Mouse (Mus musculus) spleen, adult 2 months (tissue): Measurements from ENCODE around the gene Zbtb16.

Source experiments
- CTCF ChIP-seq: fragments of 200-500 bp; IDR thresholded peaks from 2 replicates; pipeline ENCODE4 v1.5.1; 2011; ENCODE audit warnings: mild to moderate bottlenecking, inconsistent platforms; ENCODE audit not compliant: insufficient read depth, insufficient read length, insufficient replicate concordance; ENCODE audit errors: extremely low read depth
- POLR2A ChIP-seq: fragments of 200-500 bp; IDR thresholded peaks from 2 replicates; pipeline ENCODE4 v1.6.1; 2011; ENCODE audit warnings: low read depth, low read length, inconsistent platforms

DNA sequence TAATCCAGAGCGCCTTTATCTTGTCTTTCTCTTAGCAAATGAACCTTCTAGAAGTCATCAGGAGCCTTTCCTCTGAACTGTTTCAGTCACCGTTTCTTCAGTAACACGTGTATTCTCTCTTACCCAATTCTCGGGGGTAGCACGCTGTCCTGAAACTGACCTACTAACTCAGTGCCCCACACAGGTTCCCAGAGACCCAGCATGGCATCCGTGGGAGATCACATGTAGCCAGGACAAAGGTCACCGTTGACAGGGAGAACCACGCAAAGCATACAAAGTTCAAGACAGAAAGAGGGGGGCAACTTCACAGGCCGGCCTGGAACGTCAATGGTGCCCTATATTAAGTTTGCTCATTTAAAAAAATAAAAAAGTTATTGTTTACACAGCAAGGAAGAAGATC is 89.5 kb downstream of the Zbtb16 start:
- TF ChIP-seq POLR2A, result no peak
- no peak for TF ChIP-seq CTCF
